Mouse (Mus musculus): Measurements from ENCODE around the gene Jazf1. TPM values are rescaled to one million over a fixed set of nuclear protein-coding genes. Genes with fewer than 3 reads are reported as not detected.

Jazf1 gene
- polyA plus RNA-seq, 1 experiment from 2014 or later: 33.3 TPM

GRCm38 (mm10) chr6:52963840-52964690 lies 104.4 kb downstream of the Jazf1 start:
- peak; percentile 73; the same call in 1 of the 2 replicates for ATAC-seq (replicated peaks)
- Histone ChIP-seq H3K4me2 (replicated peaks) (no peak overlapping the region), H3K4me3 (no peak overlapping the region), H3K9me3 (no peaks in the 10 kb centered on the region), H3K9ac (replicated peaks) (no peak overlapping the region), H3K27ac (replicated peaks) (no peak overlapping the region), H3K27me3 (no peaks in the 10 kb centered on the region), H3K4me1 (peaks cover 31% of the 10 kb centered on the region), H3K36me3 (no peaks in the 10 kb centered on the region)
- 47% methylated on average over 13 of the region's 13 CpGs for WGBS

GRCm38 (mm10) chr6:52963430-52963732 lies 105.0 kb downstream of the Jazf1 start:
- Histone ChIP-seq H3K27me3 (no peaks in the 10 kb centered on the region), H3K4me2 (replicated peaks) (no peak overlapping the region), H3K9me3 (no peaks in the 10 kb centered on the region), H3K27ac (replicated peaks) (no peak overlapping the region), H3K36me3 (no peaks in the 10 kb centered on the region), H3K4me3 (no peak overlapping the region), H3K9ac (replicated peaks) (no peak overlapping the region), H3K4me1 (peaks cover 31% of the 10 kb centered on the region)
- 0 out of 2 replicates have a peak, but pooled peaks have one; percentile 46 for ATAC-seq (replicated peaks)
- 64% methylated on average over 6 of the region's 6 CpGs for WGBS

GRCm38 (mm10) chr6:52962600-52963429 lies 105.6 kb downstream of the Jazf1 start:
- H3K4me2 ChIP-seq (replicated peaks): no peak overlapping the region
- no peak for ATAC-seq (replicated peaks)
- no peaks in the 10 kb centered on the region for H3K27me3 ChIP-seq
- H3K9me3 ChIP-seq: no peaks in the 10 kb centered on the region
- peaks cover 31% of the 10 kb centered on the region for H3K4me1 ChIP-seq
- no peak overlapping the region for H3K9ac ChIP-seq (replicated peaks)
- WGBS: 69% methylated on average over 4 of the region's 4 CpGs
- H3K27ac ChIP-seq (replicated peaks): no peak overlapping the region
- no peak overlapping the region for H3K4me3 ChIP-seq
- no peaks in the 10 kb centered on the region for H3K36me3 ChIP-seq

DNA sequence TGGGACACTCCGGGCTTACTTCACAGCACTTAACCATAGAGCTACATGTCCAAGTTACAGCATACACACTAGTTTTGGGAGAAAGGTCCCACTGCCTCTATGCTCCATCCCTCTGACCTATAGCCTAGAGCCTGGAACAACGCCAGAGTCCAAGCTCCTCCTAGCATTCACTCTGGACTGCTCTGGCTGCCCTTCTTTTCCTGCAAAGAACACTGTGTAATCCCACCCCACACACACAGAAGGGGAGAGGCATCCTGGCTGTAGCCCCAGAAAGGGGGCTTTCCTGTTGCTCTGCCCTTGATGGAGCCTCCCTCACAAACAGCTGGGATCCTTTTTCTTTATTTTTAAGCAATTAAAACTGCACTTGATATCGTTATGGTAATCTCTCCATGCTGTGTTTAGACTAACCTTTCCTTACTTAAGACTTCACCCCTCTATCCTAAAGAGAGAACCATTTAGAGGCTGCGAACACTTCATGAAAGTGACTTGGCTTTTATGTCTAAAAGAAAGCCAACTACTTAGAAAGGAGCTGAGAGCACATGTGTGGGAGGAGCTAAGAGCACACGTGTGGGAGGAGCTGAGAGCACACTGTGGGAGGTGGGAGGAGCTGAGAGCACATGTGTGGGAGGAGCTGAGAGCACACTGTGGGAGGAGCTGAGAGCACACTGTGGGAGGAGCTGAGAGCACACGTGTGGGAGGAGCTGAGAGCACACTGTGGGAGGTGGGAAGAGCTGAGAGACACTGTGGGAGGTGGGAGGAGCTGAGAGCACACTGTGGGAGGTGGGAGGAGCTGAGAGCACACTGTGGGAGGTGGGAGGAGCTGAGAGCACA lies 106.6 kb downstream of the Jazf1 start:
- Histone ChIP-seq H3K9ac (replicated peaks) (no peak overlapping the region), H3K4me3 (no peak overlapping the region), H3K36me3 (no peaks in the 10 kb centered on the region), H3K27ac (replicated peaks) (no peak overlapping the region), H3K4me1 (peaks cover 28% of the 10 kb centered on the region), H3K9me3 (no peaks in the 10 kb centered on the region), H3K4me2 (replicated peaks) (no peak overlapping the region), H3K27me3 (no peaks in the 10 kb centered on the region)
- WGBS: 47% methylated on average over 6 of the region's 6 CpGs
- no peak for ATAC-seq (replicated peaks)

- Histone ChIP-seq H3K9ac (replicated peaks) (no peak overlapping the region), H3K36me3 (no peaks in the 10 kb centered on the region), H3K4me3 (no peak overlapping the region), H3K9me3 (no peaks in the 10 kb centered on the region), H3K27ac (replicated peaks) (no peak overlapping the region), H3K4me2 (replicated peaks) (no peak overlapping the region), H3K27me3 (no peaks in the 10 kb centered on the region), H3K4me1 (peaks cover under 1% of the 10 kb centered on the region)
- WGBS: 6% methylated on average over 4 of the region's 4 CpGs
- ATAC-seq (replicated peaks): no peak
These were observed 110.7 kb downstream of the Jazf1 start for GRCm38 (mm10) chr6:52957730-52958129.

DNA sequence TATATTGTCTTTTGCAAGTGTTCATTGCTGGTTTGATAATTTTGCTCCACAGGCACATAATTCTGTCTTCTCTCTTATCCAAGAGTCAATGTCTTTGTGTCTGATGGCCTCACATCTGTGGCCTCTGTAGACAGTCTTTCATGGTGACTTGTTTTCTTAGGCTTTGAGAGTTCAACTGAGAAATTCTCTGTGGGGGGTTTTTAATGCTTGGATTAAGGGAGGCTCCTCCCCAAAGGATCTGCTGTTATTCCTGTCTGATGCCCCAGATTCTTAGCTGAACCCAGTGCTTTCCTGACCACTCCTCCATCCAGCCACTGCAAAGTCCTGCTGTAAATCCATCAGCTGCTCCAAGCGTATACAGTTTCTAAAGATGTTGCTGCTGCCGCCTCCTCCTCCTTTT lies 112.3 kb downstream of the Jazf1 start:
- Histone ChIP-seq H3K27me3 (no peaks in the 10 kb centered on the region), H3K36me3 (no peaks in the 10 kb centered on the region), H3K4me3 (no peak overlapping the region), H3K9ac (replicated peaks) (no peak overlapping the region), H3K9me3 (no peaks in the 10 kb centered on the region), H3K4me1 (peaks cover 8% of the 10 kb centered on the region), H3K27ac (replicated peaks) (no peak overlapping the region), H3K4me2 (replicated peaks) (no peak overlapping the region)
- no peak for ATAC-seq (replicated peaks)
- WGBS: 83% methylated on average over 2 of the region's 2 CpGs

DNA sequence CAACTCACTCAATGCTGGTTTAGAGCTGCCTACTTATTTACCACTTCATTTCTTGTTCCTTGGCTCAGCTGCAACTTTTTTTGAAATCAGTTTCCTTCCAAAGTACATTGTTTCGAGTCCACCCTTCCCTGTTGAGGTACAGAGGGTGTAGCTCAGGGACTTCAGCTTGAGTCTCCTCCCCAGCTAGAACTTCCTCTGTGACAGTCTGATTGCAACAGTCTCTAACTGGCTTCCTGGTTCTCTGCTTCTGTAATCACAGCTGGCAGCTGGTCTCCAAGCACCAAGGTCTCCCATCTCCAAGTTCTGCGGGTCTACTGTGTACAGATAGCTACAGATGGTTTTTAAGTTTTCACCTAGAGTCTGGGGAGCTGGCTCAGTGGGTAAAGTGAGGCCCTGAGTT lies 113.1 kb downstream of the Jazf1 start:
- Histone ChIP-seq H3K9me3 (no peaks in the 10 kb centered on the region), H3K36me3 (no peaks in the 10 kb centered on the region), H3K9ac (replicated peaks) (no peak overlapping the region), H3K4me2 (replicated peaks) (no peak overlapping the region), H3K4me3 (no peak overlapping the region), H3K27ac (replicated peaks) (no peak overlapping the region), H3K4me1 (peaks cover 16% of the 10 kb centered on the region), H3K27me3 (no peaks in the 10 kb centered on the region)
- WGBS: 90% methylated on average over 2 of the region's 2 CpGs
- no peak for ATAC-seq (replicated peaks)

DNA sequence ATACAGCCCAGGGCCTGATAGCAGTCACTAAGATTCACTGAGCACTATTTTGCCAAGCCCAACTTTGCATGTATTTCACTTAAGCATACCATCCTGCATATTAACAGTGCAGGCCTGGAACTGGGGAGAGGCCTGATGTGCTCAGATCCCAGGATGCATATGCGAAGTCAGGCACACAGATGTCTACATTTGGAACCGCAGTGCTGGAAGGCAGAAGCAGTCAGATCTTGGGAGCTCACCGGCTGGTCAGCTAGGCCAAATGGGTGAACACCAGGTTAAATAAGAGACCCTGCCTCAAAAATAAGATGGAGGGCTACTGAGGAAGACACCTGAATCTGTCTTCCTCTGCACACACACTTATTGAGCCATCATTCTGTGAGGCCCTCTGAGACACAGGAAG lies 113.6 kb downstream of the Jazf1 start:
- Histone ChIP-seq H3K9me3 (no peaks in the 10 kb centered on the region), H3K27me3 (no peaks in the 10 kb centered on the region), H3K36me3 (no peaks in the 10 kb centered on the region), H3K4me2 (replicated peaks) (no peak overlapping the region), H3K4me3 (no peak overlapping the region), H3K9ac (replicated peaks) (no peak overlapping the region), H3K4me1 (peaks cover 17% of the 10 kb centered on the region), H3K27ac (replicated peaks) (no peak overlapping the region)
- ATAC-seq (replicated peaks): no peak
- 92% methylated on average over 3 of the region's 3 CpGs for WGBS

DNA sequence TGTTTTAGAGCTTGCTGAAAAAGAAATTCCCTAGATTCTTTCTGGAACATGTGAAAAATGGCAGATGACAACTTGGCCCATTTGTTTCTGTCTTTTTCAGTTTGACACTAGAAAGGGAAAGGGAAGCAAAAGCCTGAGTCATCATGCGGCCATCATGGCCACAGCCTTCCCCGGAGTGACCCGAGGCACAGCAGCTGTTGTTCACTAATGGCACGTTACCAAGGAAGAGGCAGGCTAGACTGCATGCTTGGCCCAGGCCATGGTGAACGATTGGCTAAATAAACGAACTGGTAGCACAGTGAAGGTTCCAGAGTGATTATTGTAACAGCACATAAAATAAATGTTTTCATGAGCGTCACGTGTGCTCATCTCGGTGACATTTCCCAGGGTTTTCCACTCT lies 114.0 kb downstream of the Jazf1 start:
- no peaks in the 10 kb centered on the region for H3K36me3 ChIP-seq
- 81% methylated on average over 9 of the region's 9 CpGs for WGBS
- H3K9me3 ChIP-seq: no peaks in the 10 kb centered on the region
- no peak overlapping the region for H3K4me3 ChIP-seq
- no peak for ATAC-seq (replicated peaks)
- no peak overlapping the region for H3K9ac ChIP-seq (replicated peaks)
- no peak overlapping the region for H3K27ac ChIP-seq (replicated peaks)
- H3K4me1 ChIP-seq: peaks cover 17% of the 10 kb centered on the region
- no peaks in the 10 kb centered on the region for H3K27me3 ChIP-seq
- no peak overlapping the region for H3K4me2 ChIP-seq (replicated peaks)

DNA sequence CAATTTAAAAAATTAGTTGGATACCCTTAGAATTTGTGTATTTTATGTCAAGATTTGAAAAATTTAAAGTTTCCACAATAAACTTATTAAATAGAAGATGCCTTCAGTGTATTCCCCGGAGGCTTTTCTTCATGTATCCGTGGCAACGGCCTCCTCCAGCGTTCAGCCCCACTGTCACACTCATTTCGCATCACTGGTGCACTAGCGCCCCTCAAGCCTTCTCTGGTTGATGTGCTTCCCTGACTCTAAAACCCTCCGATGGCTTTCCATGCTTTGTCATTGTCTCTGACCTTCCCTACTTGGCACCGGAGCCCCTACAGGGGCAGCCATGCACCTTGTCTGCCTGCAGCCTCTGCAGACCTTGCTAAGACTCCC lies 115.9 kb downstream of the Jazf1 start:
- WGBS: 41% methylated on average over 8 of the region's 8 CpGs
- Histone ChIP-seq H3K27ac (replicated peaks) (no peak overlapping the region), H3K27me3 (no peaks in the 10 kb centered on the region)

DNA sequence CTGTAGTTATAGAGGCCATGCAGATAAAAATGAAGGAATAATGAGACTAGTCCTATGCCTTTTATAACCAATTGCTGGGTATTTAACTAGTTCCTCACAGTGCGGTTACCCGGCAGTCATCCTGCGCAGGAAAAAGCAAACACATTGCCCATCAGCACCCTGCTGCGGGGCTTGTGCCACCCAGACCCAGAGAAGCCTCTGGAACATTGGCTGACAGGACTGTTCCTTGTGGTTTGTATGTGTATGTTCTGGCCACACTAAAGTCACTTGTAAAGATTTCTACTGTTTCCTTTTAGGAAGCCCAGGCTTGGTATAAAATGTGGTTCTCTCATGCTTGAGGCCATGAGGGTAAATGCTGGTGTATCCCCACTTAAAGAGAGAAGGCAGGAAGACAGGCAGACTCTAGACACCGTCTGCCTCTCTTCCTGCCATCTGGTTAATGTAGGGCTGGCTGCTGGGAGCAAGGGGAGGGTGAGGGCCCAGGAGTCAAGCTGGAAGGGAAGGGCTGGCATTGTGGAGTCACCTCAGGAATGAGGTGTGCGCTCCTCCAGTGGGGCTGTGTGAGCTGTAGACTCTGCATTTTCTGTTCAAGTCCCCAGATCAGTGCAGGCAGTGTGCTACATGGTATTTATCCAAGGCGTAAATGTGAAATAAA lies 116.4 kb downstream of the Jazf1 start:
- no peaks in the 10 kb centered on the region for H3K9me3 ChIP-seq
- WGBS: 80% methylated on average over 7 of the region's 7 CpGs
- H3K36me3 ChIP-seq: no peaks in the 10 kb centered on the region
- H3K4me1 ChIP-seq: peaks cover 17% of the 10 kb centered on the region
- H3K27me3 ChIP-seq: no peaks in the 10 kb centered on the region
- H3K9ac ChIP-seq (replicated peaks): no peak overlapping the region
- ATAC-seq (replicated peaks): 0 out of 2 replicates have a peak, but pooled peaks have one; percentile 43
- no peak overlapping the region for H3K4me3 ChIP-seq
- no peak overlapping the region for H3K4me2 ChIP-seq (replicated peaks)
- H3K27ac ChIP-seq (replicated peaks): no peak overlapping the region

More for the DNA sequence above, 115.9 kb downstream of the Jazf1 start:
- H3K4me2 ChIP-seq (replicated peaks): no peak overlapping the region
- ATAC-seq (replicated peaks): no peak
- H3K9ac ChIP-seq (replicated peaks): no peak overlapping the region
- no peaks in the 10 kb centered on the region for H3K36me3 ChIP-seq
- H3K9me3 ChIP-seq: no peaks in the 10 kb centered on the region
- peaks cover 17% of the 10 kb centered on the region for H3K4me1 ChIP-seq
- H3K4me3 ChIP-seq: no peak overlapping the region

All from forebrain, embryonic 15.5 days (tissue).